Mouse (Mus musculus) small intestine, adult 2 months (tissue): ENCODE results near the gene Nfatc3.

ENCODE experiments used
- CTCF ChIP-seq: fragments of 200-500 bp; IDR thresholded peaks from 2 replicates; pipeline ENCODE4 v1.5.1; 2012; ENCODE audit warnings: low read depth, mild to moderate bottlenecking, control low read depth, inconsistent platforms, low read length, moderate library complexity, mixed read lengths; ENCODE audit not compliant: insufficient replicate concordance, insufficient read length; ENCODE audit errors: extremely low read depth
- POLR2A ChIP-seq: fragments of 200-500 bp; IDR thresholded peaks from 2 replicates; pipeline ENCODE4 v1.6.1; 2012; ENCODE audit warnings: low read depth, mild to moderate bottlenecking, control low read depth, inconsistent platforms, low read length, moderate library complexity

DNA sequence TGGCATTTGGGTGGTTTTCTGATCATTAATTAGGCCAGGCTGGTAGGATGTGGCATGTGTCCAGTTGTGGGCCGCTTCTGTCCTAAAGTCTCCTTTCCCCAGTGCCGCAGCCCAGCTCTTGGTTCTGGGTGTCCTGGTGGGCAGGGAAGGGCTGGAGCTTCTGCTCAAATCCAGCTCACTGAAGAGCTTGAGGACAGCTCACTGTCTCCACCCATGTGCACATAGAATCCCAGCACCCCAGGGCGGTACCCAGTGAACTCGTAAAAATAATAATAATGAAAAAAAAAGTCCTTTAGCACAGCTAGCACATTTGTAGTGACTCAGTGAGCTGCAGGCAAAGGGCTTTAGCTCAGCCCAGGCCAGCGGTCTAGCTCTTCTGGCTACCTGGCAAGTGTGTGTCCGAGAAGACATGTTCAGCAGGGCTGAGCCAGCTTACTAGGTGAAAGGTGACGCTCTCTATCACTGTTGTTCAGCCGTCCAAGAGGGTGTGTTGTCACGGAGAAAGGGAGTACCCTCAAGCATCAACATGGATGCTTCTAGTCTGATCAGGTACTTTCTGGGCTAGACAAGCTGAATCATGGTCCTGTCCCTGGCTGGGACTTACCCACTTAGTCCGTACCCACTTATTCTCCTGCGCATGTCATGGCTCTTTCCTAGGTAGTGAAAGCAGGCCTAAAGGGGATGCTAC, 11.6 kb upstream of the Nfatc3 start:
- TF ChIP-seq CTCF (no peak), POLR2A (no peak)
